Mouse (Mus musculus) heart, embryonic 16.5 days (tissue): Measurements from ENCODE around the gene Zbtb22. TPM values are rescaled to one million over a fixed set of nuclear protein-coding genes. Genes with fewer than 3 reads are reported as not detected.
"Not testable (repeated sequence)": the region's sequence is repeated elsewhere in the genome, so short reads cannot be mapped to it uniquely, and the experiment has no call there.

ENCODE experiments used
- ATAC-seq: fragments of 200-750 bp; cut with Nextera tagmentation; replicated peaks from 2 replicates; pipeline ENCODE4 v1.8.0; 2017; ENCODE audit warnings: moderate number of reproducible peaks; ENCODE audit not compliant: insufficient read depth, low FRiP score; ENCODE audit errors: extremely low read depth
- H3K27ac ChIP-seq: fragments of 300-500 bp; sonication (generic); 2 replicates; pipeline ENCODE4 v1.5.1; 2014; ENCODE audit warnings: mild to moderate bottlenecking, low read length, control low read depth, moderate library complexity
- H3K27me3 ChIP-seq: fragments of 300-500 bp; sonication (generic); 2 replicates; pipeline ENCODE4 v1.6.1; 2014; ENCODE audit warnings: low read length, mixed read lengths; ENCODE audit not compliant: control insufficient read depth, insufficient read depth
- H3K36me3 ChIP-seq: fragments of 300-500 bp; sonication (generic); 2 replicates; pipeline ENCODE4 v1.6.1; 2014; ENCODE audit not compliant: control insufficient read depth, insufficient read depth
- H3K4me1 ChIP-seq: fragments of 300-500 bp; sonication (generic); 2 replicates; pipeline ENCODE4 v1.6.1; 2014; ENCODE audit warnings: low read length, mixed read lengths; ENCODE audit not compliant: control insufficient read depth, insufficient read depth
- H3K4me2 ChIP-seq: fragments of 300-500 bp; sonication (generic); 2 replicates; pipeline ENCODE4 v1.6.1; 2014; ENCODE audit warnings: low read depth, mild to moderate bottlenecking, control low read depth, low read length
- H3K4me3 ChIP-seq: fragments of 300-500 bp; sonication (generic); 2 replicates; pipeline ENCODE4 v1.5.1; 2014; ENCODE audit warnings: mild to moderate bottlenecking, control low read depth, low read length
- H3K9ac ChIP-seq: fragments of 300-500 bp; sonication (generic); 2 replicates; pipeline ENCODE4 v1.6.1; 2014; ENCODE audit warnings: low read length, control low read depth
- H3K9me3 ChIP-seq: fragments of 300-500 bp; sonication (generic); replicated peaks from 2 replicates; pipeline ENCODE4 v1.6.1; 2016; ENCODE audit warnings: low read length; ENCODE audit not compliant: control insufficient read depth
- WGBS: fragments of 180-500 bp; shearing (Covaris S2); extraction: QIAGEN DNeasy Blood & Tissue Kit; methylation state at CpG from one replicate; pipeline ENCODE4 v1.1.7; 2014; 5-methylcytosine and 5-hydroxymethylcytosine counted together
- polyA plus RNA-seq: library from polyadenylated mRNA; unstranded; fragments of >200 nt; fragmentation: Nextera tagmentation; extraction: Ambion mirVana; gene quantifications from 2 replicates; pipeline ENCODE4 v1.2.1, GENCODE M21; 2015

The Zbtb22 gene
- polyA plus RNA-seq, 1 experiment from 2014 or later, result 12.8 TPM

GRCm38 (mm10) chr17:33901653-33902052, 14.1 kb upstream of the Zbtb22 start:
- 72% methylated on average over 4 of the region's 4 CpGs for WGBS
- Histone ChIP-seq H3K4me1 (no peaks in the 10 kb centered on the region), H3K27ac (no peak overlapping the region; the same call in 1 of the 2 replicates), H3K27me3 (no peaks in the 10 kb centered on the region), H3K4me3 (no peak overlapping the region), H3K9me3 (no peaks in the 10 kb centered on the region), H3K4me2 (no peak overlapping the region), H3K36me3 (no peaks in the 10 kb centered on the region), H3K9ac (no peak overlapping the region)
- no peak for ATAC-seq

DNA sequence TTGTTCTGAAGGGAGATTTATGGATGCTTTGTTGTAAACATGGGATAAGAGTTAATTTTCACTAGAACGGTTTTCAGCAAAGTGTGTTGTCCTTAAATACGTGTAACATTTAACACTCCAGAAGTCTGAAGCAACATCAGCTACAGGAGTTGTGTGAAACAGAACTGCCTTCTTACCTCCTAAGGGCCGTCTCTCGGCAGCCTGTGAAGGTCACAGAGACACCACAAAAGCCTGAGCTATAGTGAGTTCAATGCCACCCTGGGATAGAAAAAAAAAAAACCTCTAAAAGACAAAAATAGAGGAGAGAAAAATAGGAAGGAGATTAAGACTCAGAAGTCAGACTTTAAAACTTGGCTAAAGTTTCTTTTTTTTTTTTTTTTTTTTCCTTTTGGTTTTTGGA, 13.6 kb upstream of the Zbtb22 start:
- Histone ChIP-seq H3K4me3 (no peak overlapping the region), H3K36me3 (no peaks in the 10 kb centered on the region), H3K9me3 (no peaks in the 10 kb centered on the region), H3K4me2 (no peak overlapping the region), H3K27ac (peak overlapping the region; percentile 62), H3K4me1 (no peaks in the 10 kb centered on the region), H3K27me3 (no peaks in the 10 kb centered on the region), H3K9ac (no peak overlapping the region)
- ATAC-seq, result no peak
- 56% methylated on average over 4 of the region's 4 CpGs for WGBS

DNA sequence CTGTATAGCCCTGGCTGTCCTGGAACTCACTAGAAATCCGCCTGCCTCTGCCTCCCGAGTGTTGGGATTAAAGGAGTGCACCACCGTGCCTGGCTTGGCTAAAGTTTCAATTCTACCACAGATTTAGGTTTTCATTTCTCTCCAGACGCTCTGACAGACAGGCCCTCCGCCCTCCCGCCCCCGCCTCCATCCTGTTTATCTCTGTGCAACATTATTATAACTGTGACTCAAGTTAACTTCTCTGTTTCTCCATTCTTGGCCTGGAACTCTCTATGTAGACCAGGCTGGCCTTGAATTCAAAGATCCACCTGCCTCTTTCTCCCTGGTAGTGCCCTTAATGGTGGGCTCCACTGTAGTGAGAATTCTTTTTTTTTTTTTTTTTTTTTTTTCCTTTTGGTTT, 13.2 kb upstream of the Zbtb22 start:
- no peak for ATAC-seq
- Histone ChIP-seq H3K9me3 (no peaks in the 10 kb centered on the region), H3K4me1 (no peaks in the 10 kb centered on the region), H3K9ac (no peak overlapping the region), H3K4me3 (no peak overlapping the region), H3K27ac (no peak overlapping the region), H3K36me3 (no peaks in the 10 kb centered on the region), H3K27me3 (no peaks in the 10 kb centered on the region), H3K4me2 (no peak overlapping the region)
- 81% methylated on average over 7 of the region's 7 CpGs for WGBS

DNA sequence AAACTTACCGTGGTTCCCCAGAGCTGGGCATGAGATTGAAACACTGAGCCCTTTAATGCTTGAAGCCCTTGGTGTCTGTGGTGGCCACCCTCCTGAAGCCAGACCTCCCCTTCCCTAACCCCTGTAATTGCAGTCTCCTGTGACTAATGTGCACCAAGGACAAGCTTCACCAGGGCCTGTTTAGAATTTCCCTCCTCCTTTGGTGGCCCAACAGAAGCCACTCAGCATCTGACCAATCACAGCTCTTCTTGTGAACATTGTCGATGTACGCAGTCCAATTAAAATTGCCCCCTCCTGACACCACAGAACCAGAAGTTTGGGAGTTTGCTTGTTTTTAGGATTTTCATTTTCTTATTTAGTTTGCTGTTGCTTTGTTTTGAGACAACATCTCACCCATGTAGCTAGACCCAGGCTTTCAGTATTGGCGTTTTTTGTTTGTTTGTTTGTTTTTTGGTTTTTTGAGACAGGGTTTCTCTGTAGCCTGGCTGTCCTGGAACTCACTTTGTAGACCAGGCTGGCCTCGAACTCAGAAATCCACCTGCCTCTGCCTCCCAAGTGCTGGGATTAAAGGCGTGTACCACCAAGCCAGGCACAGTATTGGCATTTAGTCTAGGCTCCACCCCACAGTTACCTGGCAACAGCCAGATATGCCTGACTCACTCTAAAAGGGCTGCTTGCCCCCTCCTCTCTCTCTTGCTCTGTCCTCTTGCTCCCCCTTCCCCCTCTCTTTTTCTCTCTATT, 11.6 kb upstream of the Zbtb22 start:
- H3K4me3 ChIP-seq, H3K27ac ChIP-seq, H3K9ac ChIP-seq, ATAC-seq, H3K27me3 ChIP-seq, H3K4me1 ChIP-seq, H3K9me3 ChIP-seq, H3K4me2 ChIP-seq, H3K36me3 ChIP-seq: not testable (repeated sequence)
- WGBS, result 72% methylated on average over 6 of the region's 6 CpGs

DNA sequence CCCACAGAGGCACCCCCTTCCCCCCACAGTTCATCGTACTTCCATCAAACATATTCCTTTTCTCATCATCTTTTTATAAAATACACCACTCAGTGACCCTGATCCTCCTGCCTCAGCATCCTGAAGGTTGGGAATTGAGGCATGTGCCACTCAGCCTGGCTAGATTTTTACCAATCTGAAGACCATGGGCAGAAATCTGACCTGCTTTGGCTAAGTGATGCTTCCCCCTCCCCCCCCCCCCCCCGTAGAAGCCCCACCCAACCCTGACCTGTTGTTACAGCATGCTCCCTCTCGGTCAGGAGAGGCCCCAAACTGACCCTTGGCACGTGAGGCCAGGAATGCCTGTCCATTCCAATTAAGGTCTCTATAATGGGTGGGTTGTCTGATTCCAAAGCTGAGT, 10.9 kb upstream of the Zbtb22 start, which contains the start of gene Platr17:
Gene Platr17, plus strand, starts transcription at position 301 of the 400 bp plus-strand sequence.
- H3K27me3 ChIP-seq, H3K27ac ChIP-seq, H3K9me3 ChIP-seq, H3K4me1 ChIP-seq, ATAC-seq, H3K4me2 ChIP-seq, H3K9ac ChIP-seq, H3K4me3 ChIP-seq, H3K36me3 ChIP-seq: not testable (repeated sequence)
- WGBS, result 39% methylated on average over 3 of the region's 4 CpGs

- ATAC-seq, result peak; percentile 46
- Histone ChIP-seq H3K36me3 (peaks cover 23% of the 10 kb centered on the region), H3K27ac (peak overlapping the region; percentile 70), H3K4me1 (peaks cover 7% of the 10 kb centered on the region), H3K9me3 (no peaks in the 10 kb centered on the region), H3K27me3 (no peaks in the 10 kb centered on the region), H3K4me3 (peak overlapping the region; percentile 77), H3K4me2 (peak overlapping the region; percentile 94), H3K9ac (peak overlapping the region; percentile 73)
- under 1% methylated on average over 43 of the region's 44 CpGs for WGBS
Measured at GRCm38 (mm10) chr17:33908331-33909076, 7.2 kb upstream of the Zbtb22 start.

DNA sequence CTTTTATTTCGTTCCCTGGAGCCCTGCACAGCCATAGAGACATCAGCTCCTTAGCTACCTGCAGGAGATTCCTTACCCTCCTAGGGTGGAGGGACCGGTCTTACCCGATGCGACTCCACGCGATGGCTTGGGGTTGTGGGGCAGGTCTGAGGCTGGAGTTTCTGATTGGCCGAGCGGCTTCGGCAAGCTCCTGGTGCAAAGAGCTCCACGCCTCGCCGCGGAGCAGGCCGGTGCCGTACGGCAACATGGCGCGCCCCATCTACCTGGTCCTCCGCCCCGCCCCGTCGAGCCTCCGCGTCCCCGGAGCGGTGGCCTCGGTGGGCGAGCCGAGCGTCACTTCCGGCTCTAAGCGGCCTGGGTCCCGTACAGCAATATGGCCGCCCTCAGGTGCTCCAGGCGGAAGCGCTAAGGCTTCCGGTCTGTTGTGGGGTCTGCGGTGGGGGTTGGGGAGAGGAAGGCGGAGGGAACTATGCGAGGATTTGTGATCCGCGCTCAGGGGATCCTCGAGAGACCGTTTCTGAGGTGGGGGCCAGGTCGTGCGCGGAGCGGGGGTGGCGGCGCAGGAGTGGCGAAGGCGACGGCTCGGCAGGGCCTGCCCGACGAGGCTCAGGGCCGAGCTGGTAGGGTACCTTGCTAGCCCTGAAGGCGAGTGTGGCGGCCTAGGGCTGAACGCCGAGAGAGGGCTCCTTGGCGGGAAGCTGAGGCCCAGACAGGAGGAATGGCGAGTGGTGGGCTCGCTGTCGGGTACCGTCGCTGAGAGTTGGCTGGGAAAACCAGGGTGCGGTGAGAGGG, 6.4 kb upstream of the Zbtb22 start, which contains the start of gene Daxx:
Gene Daxx, plus strand, starts transcription at position 338 of the 792 bp plus-strand sequence.
- peaks cover 30% of the 10 kb centered on the region for H3K36me3 ChIP-seq
- WGBS, result under 1% methylated on average over 68 of the region's 68 CpGs
- ATAC-seq, result peak; percentile 96
- peak within 1 kb of the TSS; percentile 94 for H3K4me2 ChIP-seq
- H3K27ac ChIP-seq, result peak within 1 kb of the TSS; percentile 89
- H3K9me3 ChIP-seq, result no peaks in the 10 kb centered on the region
- H3K27me3 ChIP-seq, result no peaks in the 10 kb centered on the region
- H3K9ac ChIP-seq, result peak within 1 kb of the TSS; percentile 90
- peak within 1 kb of the TSS; percentile 77 for H3K4me3 ChIP-seq
- H3K4me1 ChIP-seq, result peaks cover 7% of the 10 kb centered on the region

DNA sequence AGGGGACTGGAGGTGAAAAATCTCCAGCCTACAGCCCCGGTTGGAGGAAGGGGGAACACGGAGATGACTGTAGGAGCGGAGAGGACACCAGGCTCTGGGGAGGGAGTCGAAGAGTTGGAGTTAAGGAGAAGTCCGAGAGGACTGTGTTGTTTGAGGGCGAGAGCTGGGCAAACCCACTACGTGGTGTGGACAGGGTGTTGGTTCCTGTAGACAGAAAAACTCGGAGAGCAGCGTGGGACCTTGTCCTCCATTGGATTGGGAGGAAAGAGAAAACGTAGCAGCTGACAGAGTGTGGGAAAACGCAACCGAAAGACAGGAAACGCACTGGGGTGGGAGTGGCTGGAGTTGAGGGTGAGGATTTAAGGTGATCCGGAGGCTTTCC, 5.8 kb upstream of the Zbtb22 start:
- Histone ChIP-seq H3K27me3 (no peaks in the 10 kb centered on the region), H3K4me3 (peak overlapping the region; percentile 77), H3K9ac (peak overlapping the region; percentile 90), H3K36me3 (peaks cover 33% of the 10 kb centered on the region), H3K9me3 (no peaks in the 10 kb centered on the region), H3K4me1 (peaks cover 7% of the 10 kb centered on the region), H3K27ac (peak overlapping the region; percentile 89), H3K4me2 (peak overlapping the region; percentile 77)
- WGBS, result under 1% methylated on average over 14 of the region's 14 CpGs
- ATAC-seq, result 0 out of 2 replicates have a peak, but pooled peaks have one; percentile 0
